Mouse (Mus musculus) Muller cell, postnatal 12 days (primary cell): ENCODE results near the gene Kif18b.
A peak's percentile ranks its signal among the peaks of the same experiment; 100 is the strongest.

Experiments used
- DNase-seq: peaks from one replicate; pipeline ENCODE4 v3.0.0-alpha.2; 2015; ENCODE audit errors: inconsistent ontology term

Kif18b gene

DNA sequence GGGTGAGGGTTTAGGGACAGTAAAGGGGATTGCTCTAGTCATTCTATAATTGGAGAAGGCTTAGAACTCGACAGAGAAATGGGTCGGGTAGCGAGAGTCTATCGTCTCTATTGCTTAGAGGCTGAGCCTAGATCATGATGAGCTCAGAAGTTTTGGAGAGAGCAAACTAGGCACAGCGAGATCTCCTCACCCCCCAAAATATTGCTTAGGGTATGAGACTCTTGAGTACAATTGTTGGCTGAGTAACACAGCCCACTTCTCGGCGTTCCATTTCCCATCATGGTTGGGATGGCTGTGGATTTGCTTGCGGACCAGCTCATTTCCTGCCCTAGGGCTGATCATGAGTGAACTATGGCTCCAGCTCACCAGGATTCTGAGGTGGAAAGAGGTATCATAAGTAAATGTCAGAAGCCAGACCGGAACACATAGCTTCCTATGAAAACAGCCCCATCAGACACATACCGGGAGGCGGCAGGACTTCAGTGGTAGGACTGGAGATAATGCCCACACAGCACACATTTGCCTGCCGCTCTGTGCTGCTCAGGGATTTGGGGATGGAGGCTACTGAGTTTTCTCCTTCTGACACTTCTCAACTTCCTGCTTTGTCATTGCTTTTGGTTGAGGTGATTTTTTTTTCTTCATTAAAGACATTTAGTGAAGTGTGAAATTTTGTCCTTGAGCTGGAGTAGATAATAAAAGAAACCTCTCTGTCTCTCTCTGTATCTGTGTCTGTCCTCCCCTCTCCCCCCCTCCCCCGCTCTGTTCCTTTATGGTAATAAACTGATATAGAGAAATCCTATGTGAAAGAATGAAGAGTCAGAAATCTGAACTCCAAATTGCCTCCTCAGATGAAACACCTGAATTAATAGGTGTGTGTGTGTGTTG is 43.4 kb downstream of the Kif18b start:
- no peak for DNase-seq

DNA sequence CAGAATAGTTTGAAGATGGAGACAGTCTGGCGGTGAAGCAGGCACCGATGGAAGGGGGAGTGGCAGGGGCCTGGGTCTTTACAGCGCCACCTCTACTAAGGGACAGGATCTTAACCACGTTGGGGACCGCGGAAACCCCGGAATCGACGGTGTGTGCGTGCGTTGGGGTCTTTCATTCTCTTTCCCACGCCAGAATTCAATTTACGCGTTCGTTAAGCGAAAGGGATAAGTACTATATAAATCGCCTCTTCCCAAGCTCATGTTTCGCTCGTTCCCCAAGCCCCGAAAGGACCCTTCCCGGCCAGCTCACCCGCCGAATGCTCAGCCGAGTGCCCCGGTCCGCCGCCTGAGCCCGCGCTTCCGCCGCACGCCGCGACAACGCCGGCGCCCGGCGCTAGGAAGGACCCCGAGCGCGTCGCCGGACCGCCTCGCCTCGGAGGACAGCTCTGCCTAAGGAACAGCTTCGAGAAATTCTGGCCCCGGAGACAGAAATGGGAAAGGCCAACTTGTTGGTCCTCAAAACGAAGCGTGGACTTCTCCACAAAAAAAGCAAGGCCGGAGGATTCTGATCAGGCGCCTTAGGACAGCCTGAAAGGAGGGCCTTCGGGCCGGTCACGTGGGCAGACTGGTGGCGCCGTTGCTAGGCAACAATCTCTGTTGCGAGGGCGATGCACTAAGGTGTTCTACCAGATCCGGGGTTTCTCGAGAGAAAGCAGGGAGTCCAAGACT is 44.2 kb downstream of the Kif18b start, which contains the start of the genes Eftud2 and Ccdc103:
Gene Eftud2, minus strand, starts transcription at position 401 of the 729 bp plus-strand sequence.
Gene Ccdc103, plus strand, starts transcription at position 620 of the 729 bp plus-strand sequence.
- peak; percentile 88 for DNase-seq

DNA sequence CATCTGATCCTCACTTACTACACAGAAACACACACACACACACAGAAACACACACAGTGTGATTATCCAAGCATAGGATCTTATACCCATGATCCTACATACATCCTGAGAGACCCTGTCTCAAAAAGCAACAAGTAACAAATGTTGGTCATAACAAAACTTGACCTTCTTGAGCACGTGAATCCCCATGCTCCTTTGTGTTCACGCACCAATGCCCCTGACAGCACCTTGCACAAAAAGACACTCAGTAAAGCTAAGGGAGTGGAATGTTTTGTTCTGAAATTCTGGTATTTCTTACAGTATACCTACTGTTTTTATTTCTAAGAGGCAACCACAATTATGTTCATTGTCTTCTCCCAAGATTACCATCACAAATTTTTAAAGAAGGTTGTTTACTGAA is 45.4 kb downstream of the Kif18b start:
- DNase-seq, result no peak

DNA sequence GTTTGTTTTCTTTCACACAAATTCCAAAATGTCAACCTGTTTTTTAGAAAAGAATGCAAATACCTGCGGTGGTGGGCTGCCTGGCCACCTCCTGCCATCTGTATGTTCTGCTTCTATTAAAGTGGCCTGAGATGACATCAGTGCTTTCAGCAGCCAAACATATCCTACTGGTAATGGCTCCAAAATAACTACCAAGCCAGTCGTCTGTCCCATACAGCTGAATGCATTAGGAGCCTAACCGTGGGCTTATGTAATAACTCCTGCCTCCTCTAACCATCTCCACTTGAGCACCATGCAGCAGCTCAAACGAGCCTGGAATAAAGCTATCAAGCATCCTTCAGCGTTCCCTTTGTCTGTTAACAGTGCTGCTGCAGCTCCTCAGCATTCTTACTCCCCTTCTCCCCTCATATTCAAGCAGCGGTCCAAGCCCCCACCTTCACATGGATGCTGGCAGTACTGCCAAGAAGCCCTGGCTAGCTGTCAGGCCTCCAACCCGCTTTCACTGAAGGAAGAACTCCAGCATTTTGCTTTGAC is 50.1 kb downstream of the Kif18b start:
- DNase-seq, result no peak

DNA sequence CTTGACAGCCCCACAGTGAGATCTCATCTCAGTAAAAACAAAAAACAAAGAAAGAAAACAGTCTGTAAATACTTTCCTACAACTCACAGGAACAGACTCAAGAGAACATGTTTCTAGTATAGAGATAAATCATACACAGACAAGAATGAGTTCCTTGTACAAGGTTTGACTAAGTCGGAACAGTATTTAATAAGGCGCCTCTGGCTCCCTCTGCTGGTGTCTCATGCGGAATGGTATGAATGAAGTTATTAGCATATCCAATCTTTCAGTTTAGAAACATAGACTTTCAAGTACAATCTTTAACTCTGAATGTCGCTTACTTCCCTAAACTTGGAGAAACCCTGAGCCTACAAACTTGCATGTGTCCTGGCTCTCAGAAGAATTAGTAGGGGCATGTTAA is 60.7 kb downstream of the Kif18b start:
- DNase-seq, result peak; percentile 26

DNA sequence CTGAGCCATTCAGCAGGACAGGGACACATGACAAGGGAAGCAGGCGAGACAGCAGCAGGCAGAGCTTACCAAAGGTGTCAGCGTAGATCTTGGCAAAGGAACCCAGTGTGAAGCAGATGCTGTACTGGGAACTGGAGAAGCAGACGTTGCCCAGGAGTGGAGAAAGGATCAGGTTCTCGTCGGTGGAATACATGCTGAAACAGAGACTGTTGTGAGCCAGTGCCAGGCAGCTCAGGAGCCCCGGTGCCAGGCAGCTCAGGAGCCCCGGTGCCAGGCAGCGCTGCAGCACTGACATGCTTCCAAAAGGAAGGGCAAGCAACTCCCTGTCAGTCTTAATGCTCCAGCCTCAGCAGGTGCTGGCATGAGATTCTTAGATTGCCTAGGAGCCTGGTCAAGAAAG is 65.0 kb downstream of the Kif18b start:
- DNase-seq, result no peak

DNA sequence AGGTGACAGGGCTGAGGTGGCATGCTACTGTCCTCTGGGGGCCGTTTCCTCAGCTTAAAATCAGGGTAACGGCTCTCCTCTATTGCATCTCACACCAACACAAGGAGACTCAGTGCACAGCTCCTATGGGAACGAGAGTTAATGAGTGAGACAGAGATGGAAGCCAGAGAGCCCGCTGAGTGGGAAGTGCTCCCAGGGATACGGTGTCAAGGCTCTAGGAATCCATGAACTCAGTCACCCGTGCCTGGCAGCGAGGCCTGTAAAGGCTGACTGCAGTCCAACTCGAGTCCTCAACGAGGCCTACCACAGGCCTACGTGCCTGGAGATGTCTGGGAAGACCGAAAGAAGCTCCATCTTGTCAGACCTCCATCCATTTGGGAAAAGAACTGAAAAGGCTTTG is 66.0 kb downstream of the Kif18b start:
- peak; percentile 20 for DNase-seq

DNA sequence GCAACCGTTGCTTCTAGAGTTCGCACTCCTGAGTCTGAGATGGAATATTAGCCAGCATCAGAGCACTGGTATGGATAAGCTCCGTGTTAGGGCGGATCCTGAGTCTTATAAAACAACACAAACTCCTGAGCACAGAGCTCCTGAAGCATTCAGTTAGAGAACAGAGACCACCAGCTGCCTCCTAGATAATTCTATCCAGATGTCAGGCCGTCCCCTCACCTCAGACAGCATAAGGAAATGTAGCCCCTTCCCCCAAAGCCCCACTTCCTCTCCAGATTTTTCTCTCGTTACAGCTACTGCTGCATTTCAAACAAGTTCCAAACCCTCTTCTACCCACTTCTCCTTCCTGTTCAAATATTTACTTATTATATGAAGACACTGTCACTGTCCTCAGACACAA is 69.0 kb downstream of the Kif18b start:
- no peak for DNase-seq
